Mouse (Mus musculus) gastrocnemius, postnatal 10 days (tissue): ENCODE measurements around the gene Tnfaip1. TPM values are rescaled to one million over a fixed set of nuclear protein-coding genes. Genes with fewer than 3 reads are reported as not detected.

ENCODE experiments used
- DNase-seq: peaks from one replicate; pipeline ENCODE4 v3.0.0; 2021; ENCODE audit warnings: mixed read lengths
- total RNA-seq, 2 experiments: library from RNA; stranded (reverse); gene quantifications; 2 replicates each; pipeline ENCODE4 v1.2.3; 2021

Gene Tnfaip1
- total RNA-seq, 2 experiments from 2014 or later: 39.3 to 42.6 TPM

DNA sequence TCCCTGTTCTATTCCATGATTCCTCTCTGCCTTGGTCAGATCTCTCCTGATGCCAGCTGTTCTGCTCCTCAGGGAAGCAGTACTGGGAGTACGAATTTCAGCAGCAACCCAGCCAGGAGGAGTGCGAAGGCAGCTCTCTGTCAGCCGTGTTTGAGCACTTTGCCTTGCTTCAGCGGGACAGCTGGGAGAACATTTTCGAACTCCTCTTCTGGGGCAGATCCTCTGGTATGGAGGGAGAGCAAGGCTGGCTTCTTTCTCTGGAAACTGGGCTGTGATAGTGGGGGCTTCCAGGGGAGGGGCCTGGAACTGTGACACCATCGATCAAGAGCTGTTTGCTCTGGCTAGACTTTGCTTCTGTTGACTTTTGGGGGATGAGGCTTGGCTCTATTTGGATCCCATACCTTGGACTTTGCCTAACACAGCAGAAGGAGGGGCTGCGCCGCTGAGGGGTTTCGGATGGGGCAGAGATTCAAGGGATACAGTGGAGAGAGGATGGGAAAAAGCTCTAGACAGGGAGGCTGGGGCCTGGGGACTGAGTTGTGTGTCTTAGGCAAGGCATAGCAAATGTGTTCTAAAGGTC is 35.4 kb downstream of the Tnfaip1 start:
- DNase-seq: no peak

DNA sequence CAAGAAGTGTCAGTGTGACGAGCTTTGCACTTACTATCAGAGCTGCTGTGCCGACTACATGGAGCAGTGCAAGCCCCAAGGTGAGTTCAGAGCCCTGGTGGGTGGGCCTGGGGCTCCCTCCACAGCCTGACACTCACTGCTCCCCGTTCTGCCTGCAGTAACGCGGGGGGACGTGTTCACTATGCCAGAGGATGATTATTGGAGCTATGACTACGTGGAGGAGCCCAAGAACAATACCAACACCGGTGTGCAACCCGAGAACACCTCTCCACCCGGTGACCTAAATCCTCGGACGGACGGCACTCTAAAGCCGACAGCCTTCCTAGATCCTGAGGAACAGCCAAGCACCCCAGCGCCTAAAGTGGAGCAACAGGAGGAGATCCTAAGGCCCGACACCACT is 36.6 kb downstream of the Tnfaip1 start:
- DNase-seq: no peak

DNA sequence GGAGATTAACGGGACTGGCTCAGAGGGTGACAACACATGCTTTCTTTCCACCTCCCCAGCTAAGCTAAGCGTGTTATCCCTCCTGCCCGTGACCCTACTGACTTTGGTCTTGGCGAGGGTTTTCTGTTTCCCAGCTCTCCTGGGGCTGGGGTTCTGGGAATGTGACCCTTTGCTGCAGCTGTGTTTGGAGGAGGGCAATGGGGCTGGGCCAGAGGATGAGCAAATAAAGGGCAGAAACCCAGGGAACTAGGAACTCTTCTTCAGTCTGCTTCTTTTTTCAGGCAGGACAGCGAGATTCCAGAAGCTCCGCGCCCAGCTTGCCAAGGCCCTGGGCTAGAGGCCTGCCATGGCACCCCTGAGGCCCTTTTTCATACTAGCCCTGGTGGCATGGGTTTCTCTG is 37.1 kb downstream of the Tnfaip1 start, which contains the start of gene Vtn:
Gene Vtn, plus strand, starts transcription at position 88 of the 400 bp plus-strand sequence.
- peak; percentile 35 for DNase-seq

DNA sequence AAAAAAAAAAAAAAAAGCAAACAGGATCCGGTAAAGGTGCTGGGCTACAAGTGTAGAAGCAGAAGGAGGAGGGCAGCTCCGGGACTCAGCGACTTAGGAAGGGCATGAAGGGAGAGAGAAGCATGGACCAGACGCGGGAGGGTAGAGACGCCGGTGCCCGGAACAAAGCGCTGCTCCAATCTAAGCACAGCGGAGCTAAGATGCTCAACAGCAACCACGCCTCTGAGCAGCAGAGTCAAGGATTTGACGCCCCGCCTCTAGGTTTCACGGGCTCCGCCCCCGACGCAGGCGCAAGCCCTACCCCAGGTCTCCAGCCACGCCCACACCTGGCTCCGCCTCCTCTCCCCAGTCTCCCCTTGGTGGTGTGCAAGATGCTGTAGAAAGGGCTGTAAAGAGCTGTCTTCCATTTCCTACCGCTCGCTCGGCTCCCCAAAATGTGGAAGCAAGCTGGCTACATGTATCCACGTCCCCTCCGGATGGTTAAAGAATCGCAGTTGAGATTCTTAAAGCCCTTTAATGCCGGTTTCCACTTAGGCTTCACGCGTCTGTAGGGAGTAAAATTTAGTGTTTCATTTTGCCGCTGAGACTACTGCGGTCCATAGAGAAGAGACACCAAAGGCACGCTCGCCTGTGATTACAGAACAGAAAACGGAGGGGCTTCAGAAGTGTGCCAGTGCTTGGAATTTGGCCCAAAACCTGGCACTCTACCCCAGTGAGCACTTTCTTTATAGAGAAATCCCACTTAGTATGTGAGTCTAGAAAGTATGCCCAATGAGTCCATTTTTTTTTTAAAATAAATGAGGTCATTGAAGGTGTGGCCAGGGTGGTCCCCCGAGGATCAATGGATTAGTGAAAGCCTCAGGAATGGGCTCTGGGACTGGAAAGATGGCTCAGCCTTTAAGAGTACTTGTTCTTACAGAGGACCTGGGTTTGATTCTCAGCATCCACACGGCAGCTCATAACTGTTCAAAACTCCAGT is 38.3 kb downstream of the Tnfaip1 start, which contains the start of gene Sarm1:
Gene Sarm1, minus strand, starts transcription at position 211 of the 979 bp plus-strand sequence.
- DNase-seq: peak; percentile 88

DNA sequence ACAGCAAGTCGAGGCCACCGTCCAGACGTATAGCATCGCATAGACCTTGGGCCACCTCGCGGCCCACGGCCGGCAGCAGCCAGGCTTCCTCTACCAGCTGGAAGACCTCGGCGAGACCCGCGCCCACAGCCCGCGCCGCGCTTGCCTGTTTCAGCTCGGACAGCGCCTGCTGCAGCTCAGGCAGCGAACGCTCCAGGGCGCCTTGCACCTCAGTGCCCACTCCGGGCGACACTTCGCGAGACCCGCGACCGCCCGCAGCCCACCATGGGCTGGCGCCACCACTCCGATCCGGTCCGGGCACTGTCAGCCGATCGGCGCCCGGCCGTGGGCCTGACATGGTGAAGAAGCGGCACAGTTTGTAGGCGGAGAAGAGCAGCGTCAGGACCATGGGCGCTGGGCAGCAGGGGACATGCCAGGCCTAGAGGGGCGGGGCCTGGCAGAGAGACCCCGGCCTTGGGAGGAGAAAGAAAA is 39.0 kb downstream of the Tnfaip1 start:
- peak; percentile 39 for DNase-seq

DNA sequence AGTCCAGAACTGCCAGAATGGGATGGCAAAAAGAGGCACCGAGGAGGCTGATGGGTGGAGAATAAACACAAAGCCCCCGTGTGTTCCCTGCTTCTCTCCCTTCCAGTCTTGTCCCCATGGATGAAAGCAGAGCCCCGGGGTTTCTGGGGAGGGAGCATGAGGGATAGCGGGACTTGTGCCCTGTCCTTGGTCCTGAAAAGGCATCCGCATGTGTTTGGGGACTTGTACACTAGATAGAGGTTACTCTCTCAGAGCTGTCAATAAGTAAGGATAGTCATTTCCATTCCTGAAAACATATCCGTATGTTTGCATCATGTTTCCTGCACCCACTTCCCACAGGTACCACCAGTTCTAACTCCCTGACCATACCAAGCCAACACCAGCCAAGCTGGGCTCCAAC is 40.2 kb downstream of the Tnfaip1 start:
- peak; percentile 25 for DNase-seq

DNA sequence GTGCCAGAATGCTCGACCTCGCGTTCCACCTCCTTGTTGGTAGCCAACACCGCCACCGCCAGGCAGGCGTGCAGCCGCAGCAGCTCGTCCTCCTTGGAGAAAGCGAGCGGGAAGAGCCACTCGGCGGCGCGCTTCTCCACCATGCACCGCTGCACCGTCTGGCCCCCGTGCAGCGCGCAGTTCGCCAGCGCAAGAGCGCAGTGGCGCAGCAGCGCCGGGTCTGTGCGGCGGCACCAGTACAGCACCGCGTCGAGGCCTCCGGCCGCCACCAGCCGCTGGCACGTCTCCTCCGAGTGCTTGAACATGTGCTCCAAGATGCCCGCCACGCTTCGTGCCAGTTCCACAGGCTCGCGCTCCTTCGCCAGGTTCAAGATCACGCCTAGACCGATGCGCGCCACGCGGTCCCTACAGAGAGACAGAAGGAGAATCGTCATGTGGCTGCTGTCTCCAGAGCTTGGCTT is 45.3 kb downstream of the Tnfaip1 start:
- DNase-seq: no peak

DNA sequence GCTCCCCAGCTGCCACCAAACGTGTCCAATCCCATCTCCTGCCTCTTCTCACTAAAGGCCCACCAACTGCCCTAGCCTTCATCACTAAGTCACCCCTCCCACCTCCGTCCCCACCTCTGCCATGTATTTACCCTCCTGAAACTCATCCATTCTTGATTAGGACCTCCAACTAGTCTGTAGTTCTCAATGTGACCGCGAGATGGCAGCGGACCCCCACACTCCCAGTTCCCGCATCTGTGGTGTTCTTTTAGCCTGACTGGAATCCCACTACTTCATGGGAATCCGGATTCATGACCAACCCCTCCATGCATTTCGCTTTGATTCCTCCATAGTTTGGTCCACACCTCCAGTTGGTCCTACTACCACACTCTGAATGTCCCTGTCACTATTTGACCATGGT is 48.0 kb downstream of the Tnfaip1 start:
- DNase-seq: peak; percentile 74

DNA sequence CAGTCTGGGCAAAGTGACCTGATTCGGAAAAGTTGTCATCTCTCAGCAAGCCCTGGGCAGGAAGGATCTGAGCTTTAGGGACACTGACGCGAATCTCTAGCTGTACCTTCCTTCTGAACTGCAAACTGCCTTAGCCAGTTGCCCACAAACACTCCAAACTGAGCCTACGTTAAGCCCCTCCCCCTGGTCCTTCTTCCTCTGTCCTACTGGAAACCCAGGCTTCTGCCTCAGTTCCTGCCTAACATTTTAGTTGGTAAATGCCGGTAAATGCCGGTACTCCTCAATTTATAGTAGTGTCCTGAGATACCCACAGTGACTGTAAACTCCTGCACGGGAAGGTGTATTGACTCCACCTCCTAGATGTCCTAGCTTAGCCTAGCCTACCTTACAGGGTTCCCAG is 52.5 kb downstream of the Tnfaip1 start:
- DNase-seq: no peak

DNA sequence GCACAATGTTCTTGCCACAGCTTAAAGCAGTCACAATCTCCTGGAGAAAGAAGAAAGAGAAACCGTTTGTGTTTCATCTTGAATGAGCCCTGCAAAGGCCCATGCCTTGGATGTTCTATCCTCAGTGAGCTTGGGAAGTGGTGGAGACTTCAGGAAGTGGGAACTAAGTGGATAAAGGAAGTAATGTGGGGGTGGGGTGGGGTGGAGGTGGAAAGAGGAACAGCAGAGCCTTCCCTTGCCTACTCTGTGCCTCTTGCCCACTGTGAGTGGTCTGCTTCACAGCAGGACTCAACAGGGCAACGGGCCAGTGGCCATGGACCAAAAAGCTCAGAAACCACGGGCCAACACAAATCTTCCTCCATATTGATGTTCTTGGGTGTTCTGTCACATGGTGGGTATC is 60.8 kb downstream of the Tnfaip1 start:
- no peak for DNase-seq

Other genes starting within 250 kb of the Tnfaip1 start
- under 1 TPM; 0.36 to 0.59 TPM for gene BC030499, start 245.5 kb downstream of the Tnfaip1 start, total RNA-seq
- 10 to 100 TPM in 1 of 2 experiments, 1 to 10 TPM in 1; 7.1 to 11.3 TPM for gene Spag5, start 234.8 kb downstream of the Tnfaip1 start, total RNA-seq
- 1 to 10 TPM; 1.9 to 2.0 TPM for gene Aldoc, start 213.4 kb downstream of the Tnfaip1 start, total RNA-seq
- 10 to 100 TPM; 24.9 to 25.5 TPM for gene Pigs, start 207.9 kb downstream of the Tnfaip1 start, total RNA-seq
- gene Unc119, start 192.8 kb downstream of the Tnfaip1 start, total RNA-seq: 10 to 100 TPM; 26.2 to 28.4 TPM
- gene Foxn1, start 149.8 kb downstream of the Tnfaip1 start, total RNA-seq: not detected
- not detected for gene Slc13a2, start 114.1 kb downstream of the Tnfaip1 start, total RNA-seq
- 1 to 10 TPM; 1.6 to 2.8 TPM for gene Slc46a1, start 70.6 kb downstream of the Tnfaip1 start, total RNA-seq
- gene Sarm1, start 38.6 kb downstream of the Tnfaip1 start, total RNA-seq: 1 to 10 TPM; 1.2 to 1.7 TPM
- gene Vtn, start 37.2 kb downstream of the Tnfaip1 start, total RNA-seq: 10 to 100 TPM; 29.8 to 39.0 TPM
- gene Sebox, start 32.9 kb downstream of the Tnfaip1 start, total RNA-seq: not detected
- gene Tmem199, start 24.2 kb downstream of the Tnfaip1 start, total RNA-seq: 10 to 100 TPM; 14.2 to 16.3 TPM
- gene Poldip2, start 24.1 kb downstream of the Tnfaip1 start, total RNA-seq: 100 to 1,000 TPM in 1 of 2 experiments, 10 to 100 TPM in 1; 99.9 to 109 TPM
- 10 to 100 TPM; 28.0 to 39.1 TPM for gene Ift20, start within 50 bp of the Tnfaip1 start, total RNA-seq
- 10 to 100 TPM; 11.9 to 13.9 TPM for gene Tmem97, start 14.4 kb upstream of the Tnfaip1 start, total RNA-seq
- 1 to 10 TPM; 6.5 to 8.6 TPM for gene Nlk, start 161.0 kb upstream of the Tnfaip1 start, total RNA-seq
- 10 to 100 TPM; 14.4 to 16.4 TPM for gene Ccnq, start 215.4 kb upstream of the Tnfaip1 start, total RNA-seq